Mouse (Mus musculus) natural killer cell, adult 2 months (primary cell): ENCODE results near the gene Tom1l2.

Experiments
- DNase-seq, 2 experiments: peaks; one replicate each; pipeline ENCODE4 v3.0.0; 2022; ENCODE audit warnings: low spot score in 2 of 2

The Tom1l2 gene

GRCm38 (mm10) chr11:60208201-60208600, 144.5 kb downstream of the Tom1l2 start:
- DNase-seq: no peak

- DNase-seq: no peak
Measured at GRCm38 (mm10) chr11:60206207-60206606, 146.5 kb downstream of the Tom1l2 start.

- DNase-seq: no peak
Measured at GRCm38 (mm10) chr11:60205026-60205425, 147.7 kb downstream of the Tom1l2 start.

GRCm38 (mm10) chr11:60202710-60203638, 149.7 kb downstream of the Tom1l2 start:
- DNase-seq: no peak

- no peak for DNase-seq
Measured at GRCm38 (mm10) chr11:60200384-60200783, 152.3 kb downstream of the Tom1l2 start.

- peak; percentile 74 to 85 for DNase-seq
Measured at GRCm38 (mm10) chr11:60199702-60200184, 153.0 kb downstream of the Tom1l2 start.

- no peak for DNase-seq
Measured at GRCm38 (mm10) chr11:60198651-60199050, 154.1 kb downstream of the Tom1l2 start.

- no peak for DNase-seq
Measured at GRCm38 (mm10) chr11:60197998-60198619, 154.6 kb downstream of the Tom1l2 start.

GRCm38 (mm10) chr11:60196344-60196743, 156.4 kb downstream of the Tom1l2 start:
- DNase-seq: no peak

- DNase-seq: no peak
Measured at GRCm38 (mm10) chr11:60195108-60195507, 157.6 kb downstream of the Tom1l2 start.

GRCm38 (mm10) chr11:60193556-60193955, 159.1 kb downstream of the Tom1l2 start:
- DNase-seq: no peak

- no peak for DNase-seq
Measured at GRCm38 (mm10) chr11:60192534-60192933, 160.2 kb downstream of the Tom1l2 start.

- no peak for DNase-seq
Measured at GRCm38 (mm10) chr11:60190055-60190641, 162.6 kb downstream of the Tom1l2 start.

- DNase-seq: no peak
Measured at GRCm38 (mm10) chr11:60189501-60190040, 163.1 kb downstream of the Tom1l2 start.

GRCm38 (mm10) chr11:60188275-60188853, 164.3 kb downstream of the Tom1l2 start:
- no peak for DNase-seq

- no peak for DNase-seq
Measured at GRCm38 (mm10) chr11:60187070-60187469, 165.6 kb downstream of the Tom1l2 start.

GRCm38 (mm10) chr11:60185396-60186231, 167.1 kb downstream of the Tom1l2 start:
- peak; percentile 61 to 72 for DNase-seq

GRCm38 (mm10) chr11:60184346-60185325, 168.1 kb downstream of the Tom1l2 start:
- DNase-seq: peak; percentile 43 to 49

- DNase-seq: no peak
Measured at GRCm38 (mm10) chr11:60182741-60183140, 170.0 kb downstream of the Tom1l2 start.
